Mouse (Mus musculus): ENCODE results near the gene Pitpnm2. TPM values are rescaled to one million over a fixed set of nuclear protein-coding genes. Genes with fewer than 3 reads are reported as not detected.

The Pitpnm2 gene
- polyA plus RNA-seq, 1 experiment from 2014 or later, result 9.8 TPM

DNA sequence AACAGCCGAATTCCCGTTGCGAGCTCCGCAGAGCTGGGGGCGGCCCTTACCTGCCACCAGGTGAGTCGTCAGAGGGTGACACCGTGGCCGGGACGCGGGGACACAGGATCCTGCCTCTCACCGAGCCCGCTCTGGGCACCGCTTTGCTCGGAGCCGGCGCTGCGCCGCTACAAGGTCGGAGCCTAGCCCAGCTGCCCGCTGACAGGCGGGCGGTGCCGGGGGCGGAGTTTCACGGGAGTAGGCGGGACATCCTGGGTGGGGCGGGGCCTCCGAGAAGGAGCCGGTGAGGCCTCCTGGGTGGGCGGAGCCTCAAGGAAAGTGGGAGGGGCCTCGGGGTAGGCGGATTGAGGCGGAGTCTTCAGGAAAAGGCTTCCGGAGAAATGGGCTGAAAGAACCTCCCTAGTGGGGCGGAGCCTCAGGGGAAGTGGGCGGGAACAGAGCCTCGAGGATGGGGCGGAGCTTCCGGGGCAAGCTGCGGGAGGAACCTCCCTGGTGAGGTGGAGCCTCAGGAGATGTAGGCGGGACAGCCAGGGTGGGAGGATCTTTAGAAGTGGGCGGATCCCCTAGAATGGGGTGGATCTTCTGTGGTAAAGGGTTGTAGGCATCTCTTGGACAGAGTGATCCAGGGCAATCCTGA, 153.8 kb downstream of the Pitpnm2 start, which contains the start of gene Abcb9:
Abcb9 (minus strand) TSS at position 203 of the 637 bp plus-strand sequence.
- H3K36me3 ChIP-seq (ENCODE audit: insufficient read depth), result no peaks in the 10 kb centered on the region
- peak within 1 kb of the TSS; percentile 10 for H3K9ac ChIP-seq
- peak within 1 kb of the TSS; percentile 34 for H3K4me3 ChIP-seq (ENCODE audit: low read depth, low read length)
- peak; percentile 84 for ATAC-seq (ENCODE audit: insufficient read depth)
- H3K27me3 ChIP-seq (ENCODE audit: insufficient read depth, low read length), result no peaks in the 10 kb centered on the region
- under 1% methylated on average over 42 of the region's 42 CpGs for WGBS
- no peaks in the 10 kb centered on the region for H3K4me1 ChIP-seq (ENCODE audit: insufficient read depth)
- H3K9me3 ChIP-seq (ENCODE audit: low read depth, low read length), result no peaks in the 10 kb centered on the region
- H3K27ac ChIP-seq (ENCODE audit: low read depth), result no peak within 1 kb of the TSS
- DNase-seq, result peak; percentile 94
- TF ChIP-seq CTCF (IDR thresholded peaks at IDR 0.05; ENCODE audit: low read depth), result no peak
- H3K4me2 ChIP-seq, result peak within 1 kb of the TSS; percentile 64

GRCm38 (mm10) chr5:124095077-124095581, 154.4 kb downstream of the Pitpnm2 start:
- DNase-seq (no peak), ATAC-seq (ENCODE audit: insufficient read depth) (peak; percentile 71)
- no peak overlapping the region for H3K27ac ChIP-seq (ENCODE audit: low read depth)
- WGBS, result 11% methylated on average over 19 of the region's 19 CpGs
- TF ChIP-seq CTCF (IDR thresholded peaks at IDR 0.05; ENCODE audit: low read depth), result 0 out of 2 replicates have a peak, but pooled peaks have one; percentile 2
- H3K9me3 ChIP-seq (ENCODE audit: low read depth, low read length), result no peaks in the 10 kb centered on the region
- no peaks in the 10 kb centered on the region for H3K27me3 ChIP-seq (ENCODE audit: insufficient read depth, low read length)
- H3K9ac ChIP-seq, result peak overlapping the region; percentile 10
- no peaks in the 10 kb centered on the region for H3K36me3 ChIP-seq (ENCODE audit: insufficient read depth)
- H3K4me2 ChIP-seq, result peak overlapping the region; percentile 64
- H3K4me1 ChIP-seq (ENCODE audit: insufficient read depth), result no peaks in the 10 kb centered on the region
- peak overlapping the region; percentile 34 for H3K4me3 ChIP-seq (ENCODE audit: low read depth, low read length)

DNA sequence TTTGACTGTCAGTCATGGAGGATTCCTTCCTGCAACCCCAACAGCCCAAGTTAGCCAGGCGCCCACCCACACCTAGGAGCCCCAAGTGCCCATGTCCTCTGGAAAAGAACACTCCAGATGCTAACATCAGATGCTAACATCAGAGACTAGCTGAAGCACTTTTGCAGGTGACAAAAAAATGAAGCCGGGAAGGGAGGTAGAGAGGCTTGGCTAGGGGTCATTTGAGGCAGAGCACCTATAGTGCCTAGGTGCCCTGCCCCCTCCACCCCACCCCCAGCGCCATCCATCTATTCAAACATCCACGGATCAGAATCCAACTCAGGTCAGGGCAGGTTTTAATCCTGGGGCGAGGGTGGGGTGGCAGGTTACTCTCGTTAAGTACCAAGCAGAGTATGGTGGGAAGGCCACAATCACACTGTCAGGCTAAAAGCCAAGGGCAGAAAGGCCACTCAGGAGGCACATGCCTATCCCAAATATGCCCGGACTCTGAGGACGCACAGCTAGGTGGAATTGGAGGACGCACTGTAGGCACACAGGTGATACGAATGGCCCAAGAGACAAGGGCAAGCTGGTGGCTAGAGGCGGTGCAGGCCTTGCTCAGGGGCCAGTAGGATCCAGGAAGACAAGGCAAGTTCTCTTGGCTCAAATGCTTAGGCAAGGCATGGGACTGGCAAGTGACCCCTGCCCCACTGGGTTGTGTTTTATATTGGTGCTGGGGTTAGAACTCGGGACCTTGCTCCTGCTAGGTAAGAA, 155.5 kb downstream of the Pitpnm2 start:
- ATAC-seq (ENCODE audit: insufficient read depth) (no peak), DNase-seq (no peak)
- H3K27me3 ChIP-seq (ENCODE audit: insufficient read depth, low read length), result no peaks in the 10 kb centered on the region
- TF ChIP-seq CTCF (IDR thresholded peaks at IDR 0.05; ENCODE audit: low read depth), result no peak
- no peaks in the 10 kb centered on the region for H3K9me3 ChIP-seq (ENCODE audit: low read depth, low read length)
- no peak overlapping the region for H3K4me3 ChIP-seq (ENCODE audit: low read depth, low read length)
- H3K27ac ChIP-seq (ENCODE audit: low read depth), result no peak overlapping the region
- H3K4me1 ChIP-seq (ENCODE audit: insufficient read depth), result no peaks in the 10 kb centered on the region
- no peaks in the 10 kb centered on the region for H3K36me3 ChIP-seq (ENCODE audit: insufficient read depth)
- 79% methylated on average over 12 of the region's 12 CpGs for WGBS
- no peak overlapping the region for H3K9ac ChIP-seq
- no peak overlapping the region for H3K4me2 ChIP-seq

DNA sequence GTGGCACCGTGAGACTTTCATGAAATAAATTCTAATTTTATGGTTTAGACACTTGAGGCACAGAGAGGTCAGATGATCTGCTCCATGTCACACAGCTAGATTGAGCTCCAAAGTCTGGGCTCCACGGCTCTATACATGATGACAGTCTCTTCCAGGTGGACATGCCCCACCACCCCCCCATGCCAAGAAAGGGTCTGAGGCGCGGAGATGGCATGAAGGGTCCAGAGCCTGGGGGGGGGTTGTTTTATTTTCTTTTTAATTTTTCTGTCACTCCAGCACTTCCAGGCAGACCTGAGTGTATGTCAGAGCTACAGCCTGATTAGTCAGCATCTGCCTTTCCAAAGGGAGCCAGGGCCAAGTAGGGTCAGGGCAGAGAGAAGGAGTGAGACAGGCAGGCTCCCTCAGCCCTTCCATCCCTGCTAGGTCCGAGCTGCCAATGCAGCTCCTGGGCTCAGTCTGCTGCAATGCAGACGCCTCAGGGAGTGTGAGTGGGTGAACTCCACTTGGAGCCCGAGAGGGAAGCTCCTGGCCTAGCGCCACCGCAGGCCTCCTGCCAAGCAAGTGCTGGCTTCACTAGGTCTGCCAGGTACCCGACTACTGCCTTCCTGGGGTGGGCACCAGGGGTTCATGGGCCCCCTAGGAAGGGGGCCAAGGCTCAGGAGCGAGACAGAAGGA, 156.3 kb downstream of the Pitpnm2 start:
- DNase-seq, result peak; percentile 28
- Histone ChIP-seq H3K4me2 (no peak overlapping the region), H3K9me3 (ENCODE audit: low read depth, low read length) (no peaks in the 10 kb centered on the region), H3K4me1 (ENCODE audit: insufficient read depth) (no peaks in the 10 kb centered on the region), H3K27me3 (ENCODE audit: insufficient read depth, low read length) (no peaks in the 10 kb centered on the region), H3K9ac (no peak overlapping the region), H3K36me3 (ENCODE audit: insufficient read depth) (no peaks in the 10 kb centered on the region), H3K27ac (ENCODE audit: low read depth) (no peak overlapping the region), H3K4me3 (ENCODE audit: low read depth, low read length) (no peak overlapping the region)
- no peak for ATAC-seq (ENCODE audit: insufficient read depth)
- TF ChIP-seq CTCF (IDR thresholded peaks at IDR 0.05; ENCODE audit: low read depth), result no peak
- WGBS, result 59% methylated on average over 11 of the region's 11 CpGs

GRCm38 (mm10) chr5:124091951-124092406, 157.6 kb downstream of the Pitpnm2 start:
- WGBS, result 33% methylated on average over 9 of the region's 9 CpGs
- 0 out of 2 replicates have a peak, but pooled peaks have one; percentile 10 for ATAC-seq (ENCODE audit: insufficient read depth)
- H3K9ac ChIP-seq, result no peak overlapping the region

GRCm38 (mm10) chr5:124089868-124090267, 159.7 kb downstream of the Pitpnm2 start:
- WGBS, result 77% methylated on average over 23 of the region's 23 CpGs
- DNase-seq (no peak), ATAC-seq (ENCODE audit: insufficient read depth) (no peak)
- no peak overlapping the region for H3K4me3 ChIP-seq (ENCODE audit: low read depth, low read length)
- H3K36me3 ChIP-seq (ENCODE audit: insufficient read depth), result no peaks in the 10 kb centered on the region
- H3K4me1 ChIP-seq (ENCODE audit: insufficient read depth), result no peaks in the 10 kb centered on the region
- no peak overlapping the region for H3K4me2 ChIP-seq
- no peaks in the 10 kb centered on the region for H3K27me3 ChIP-seq (ENCODE audit: insufficient read depth, low read length)
- TF ChIP-seq CTCF (IDR thresholded peaks at IDR 0.05; ENCODE audit: low read depth), result no peak
- no peak overlapping the region for H3K27ac ChIP-seq (ENCODE audit: low read depth)
- no peaks in the 10 kb centered on the region for H3K9me3 ChIP-seq (ENCODE audit: low read depth, low read length)
- no peak overlapping the region for H3K9ac ChIP-seq

More at GRCm38 (mm10) chr5:124091951-124092406, 157.6 kb downstream of the Pitpnm2 start:
- Histone ChIP-seq H3K4me3 (ENCODE audit: low read depth, low read length) (no peak overlapping the region), H3K4me1 (ENCODE audit: insufficient read depth) (no peaks in the 10 kb centered on the region), H3K27ac (ENCODE audit: low read depth) (no peak overlapping the region), H3K36me3 (ENCODE audit: insufficient read depth) (no peaks in the 10 kb centered on the region), H3K4me2 (no peak overlapping the region), H3K27me3 (ENCODE audit: insufficient read depth, low read length) (no peaks in the 10 kb centered on the region), H3K9me3 (ENCODE audit: low read depth, low read length) (no peaks in the 10 kb centered on the region)
- no peak for TF ChIP-seq CTCF (IDR thresholded peaks at IDR 0.05; ENCODE audit: low read depth)
- DNase-seq, result peak; percentile 46
